Comparison of ENCODE assay signal across 8 mouse cellular contexts in genomic region chr7:127421388-127422191, GRCm38 (mm10). TPM values are rescaled to one million over a fixed set of nuclear protein-coding genes. Genes with fewer than 3 reads are reported as not detected.
DNase-seq lines count a peak whose midpoint lies in the region; ATAC-seq lines count a peak whose summit lies in the region.

TSS of gene Zfp688 (minus strand) at chr7:127422068.

- peak; percentile 97 for ATAC-seq in megakaryocyte progenitor cell, adult 5-6 weeks (replicated peaks; ENCODE audit: poor library complexity)

- DNase-seq in adipocyte (ENCODE audit: low spot score) = peak; percentile 84
- DNase-seq in embryo, embryonic 10 days (ENCODE audit: low spot score) = peak; percentile 98
- DNase-seq in gastrocnemius, postnatal 10 days = peak; percentile 97
- DNase-seq in induced T-regulatory cell, adult 2 months (ENCODE audit: low read depth) = peak; percentile 98
- peak; percentile 66 to 90 for DNase-seq in left cerebral cortex, adult 9 months (ENCODE audit: low spot score in 2 of 2)
- peak; percentile 93 for DNase-seq in right cerebral cortex, postnatal 14 days
- DNase-seq in urinary bladder, postnatal 36 days (ENCODE audit: low spot score in 2 of 2) = peak; percentile 94 to 97

RNA-seq across cellular contexts. Expression of gene Zfp688, which starts in this region (rescaled TPM):
- 1 to 10 TPM; 3.2 to 4.5 TPM for total RNA-seq in gastrocnemius, postnatal 10 days (2021)
- 7.1 and 9.0 TPM in 2 replicates for total RNA-seq in megakaryocyte progenitor cell, adult 5-6 weeks (2015)
- total RNA-seq in megakaryocyte progenitor cell, adult 5-6 weeks (2017) = 4.7 and 5.9 TPM in 2 replicates

Comparison
In these comparisons a context has a peak if more than half of its experiments do, and no peak if none do; other contexts are left out.
1. Peak in every context shown above with its lines: DNase-seq and ATAC-seq.